Mouse (Mus musculus) left cerebral cortex, postnatal 25 days (tissue): ENCODE measurements around the gene Endog. TPM values are rescaled to one million over a fixed set of nuclear protein-coding genes. Genes with fewer than 3 reads are reported as not detected.
"Not testable (repeated sequence)": the region's sequence is repeated elsewhere in the genome, so short reads cannot be mapped to it uniquely, and the experiment has no call there.

Experiments
- DNase-seq, 2 experiments: peaks; one replicate each; pipeline ENCODE4 v3.0.0; 2022; ENCODE audit warnings: low spot score in 2 of 2, mixed read lengths in 1 of 2
- intact Hi-C: fragments of 180-260 bp; cut with DNase I; formaldehyde crosslinking; loops from one replicate; pipeline ENCODE4 v1.15.1; 2025
- total RNA-seq, 2 experiments: library from RNA; stranded (reverse); gene quantifications; 2 replicates each; pipeline ENCODE4 v1.2.3; 2021

Gene Endog
- total RNA-seq: 10 to 100 TPM; 20.4 to 21.8 TPM

- intact Hi-C loops: loop anchor here (2.0 kb wide), 1 partner anchor 65 kb away; the partner anchor contains the start of gene Lrrc8a
- peak; percentile 91 to 94 for DNase-seq
Measured at GRCm38 (mm10) chr2:30171371-30171996, at the start of gene Endog. TSS of gene Endog (plus strand) at chr2:30171493.

DNA sequence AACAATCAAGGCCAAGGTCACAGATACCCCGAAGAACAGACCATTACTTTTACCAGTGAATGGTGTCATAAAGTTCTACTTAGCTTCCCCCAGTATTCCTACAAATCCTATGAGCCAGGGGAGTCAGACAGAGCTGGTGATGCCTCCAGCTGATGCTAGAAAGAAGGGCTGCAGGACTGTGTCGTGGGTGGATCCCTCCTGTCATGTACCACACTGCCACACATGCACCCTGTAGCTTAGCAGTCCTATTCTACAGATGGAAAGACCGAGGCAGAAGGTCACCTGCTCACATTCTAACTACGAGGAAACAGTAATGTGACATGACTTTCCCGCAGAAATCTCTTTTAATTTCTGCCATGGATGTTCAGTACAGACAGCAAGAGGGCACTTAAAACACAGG lies 48.5 kb upstream of the Endog start:
- intact Hi-C loops: loop anchor here (5.0 kb wide), 1 partner anchor 55 kb away; no protein-coding TSS in a partner anchor
- DNase-seq: no peak

GRCm38 (mm10) chr2:30123729-30124471 lies 47.4 kb upstream of the Endog start:
- intact Hi-C loops: loop anchor here (5.0 kb wide), 1 partner anchor 57 kb away; no protein-coding TSS in a partner anchor
- peak; percentile 32 to 38 for DNase-seq

- intact Hi-C loops: loop anchor here (5.0 kb wide), 1 partner anchor 57 kb away; no protein-coding TSS in a partner anchor
Measured at GRCm38 (mm10) chr2:30124472-30125274, 46.6 kb upstream of the Endog start, which contains the start of gene Zer1. TSS of gene Zer1 (minus strand) at chr2:30124585.

GRCm38 (mm10) chr2:30128789-30129188 lies 42.5 kb upstream of the Endog start:
- intact Hi-C loops: no loop called here
- DNase-seq: peak; percentile 30 to 69

More at GRCm38 (mm10) chr2:30124472-30125274, 46.6 kb upstream of the Endog start, which contains the start of gene Zer1:
- DNase-seq: peak; percentile 96 to 97

DNA sequence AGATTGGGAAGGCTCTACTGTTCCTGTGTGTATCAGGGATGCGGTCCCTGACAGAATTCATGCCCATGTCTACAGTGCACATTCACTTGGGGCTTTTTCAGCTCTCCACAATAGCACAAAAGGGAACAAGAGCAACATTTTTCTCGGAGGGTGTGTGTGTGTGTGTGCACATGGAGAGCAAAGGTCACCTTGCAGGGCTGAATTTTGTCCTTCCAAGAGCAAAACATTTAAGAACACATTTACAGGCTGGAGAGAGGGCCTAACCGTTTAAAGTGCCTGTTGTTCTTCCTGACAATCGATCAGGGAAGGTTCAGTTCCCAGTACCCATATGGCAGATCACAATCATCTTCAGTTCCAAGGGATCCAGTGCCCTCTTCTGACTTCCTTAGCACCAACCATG lies 41.1 kb upstream of the Endog start:
- intact Hi-C loops: no loop called here
- DNase-seq: no peak

GRCm38 (mm10) chr2:30131240-30131639 lies 40.1 kb upstream of the Endog start:
- intact Hi-C loops, DNase-seq: not testable (repeated sequence)

DNA sequence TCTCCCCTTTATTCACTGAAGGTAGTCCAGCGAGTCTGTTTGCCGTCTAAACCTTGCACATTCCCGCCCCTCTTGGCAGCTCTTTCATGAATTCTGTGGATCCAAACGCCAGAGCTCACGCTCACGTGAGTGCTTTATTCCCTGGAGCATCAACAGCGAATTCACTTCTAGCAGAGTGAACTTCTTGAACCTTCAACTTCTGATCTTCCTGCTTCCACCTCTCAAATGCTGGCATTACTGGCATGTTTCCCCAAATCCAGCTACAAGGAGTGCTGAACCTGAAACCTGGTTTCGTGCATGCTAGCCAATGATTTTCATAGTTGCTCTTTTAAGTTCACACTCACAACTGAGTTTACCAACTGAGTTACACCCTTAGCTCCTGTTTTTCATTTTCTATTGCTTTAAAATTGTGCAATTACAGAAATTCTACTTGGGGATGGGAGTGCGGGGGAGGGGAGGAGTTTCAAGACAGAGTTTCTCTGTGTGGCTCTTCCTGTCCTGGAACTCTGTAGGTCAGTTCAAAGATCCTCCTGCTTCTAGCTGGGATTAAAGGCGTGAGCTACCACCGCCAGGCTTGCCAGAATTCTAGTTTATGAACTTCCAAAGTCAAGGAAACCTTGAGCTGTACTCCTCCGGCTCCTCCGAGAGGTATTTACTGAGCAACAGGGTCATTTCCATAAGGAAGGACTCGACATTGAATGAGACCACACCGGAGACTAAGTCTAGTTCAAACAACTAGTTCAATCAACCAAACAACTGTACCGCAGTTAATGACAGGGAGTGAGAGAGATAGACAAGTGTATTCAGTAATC lies 38.3 kb upstream of the Endog start:
- DNase-seq: no peak
- intact Hi-C loops: no loop called here

DNA sequence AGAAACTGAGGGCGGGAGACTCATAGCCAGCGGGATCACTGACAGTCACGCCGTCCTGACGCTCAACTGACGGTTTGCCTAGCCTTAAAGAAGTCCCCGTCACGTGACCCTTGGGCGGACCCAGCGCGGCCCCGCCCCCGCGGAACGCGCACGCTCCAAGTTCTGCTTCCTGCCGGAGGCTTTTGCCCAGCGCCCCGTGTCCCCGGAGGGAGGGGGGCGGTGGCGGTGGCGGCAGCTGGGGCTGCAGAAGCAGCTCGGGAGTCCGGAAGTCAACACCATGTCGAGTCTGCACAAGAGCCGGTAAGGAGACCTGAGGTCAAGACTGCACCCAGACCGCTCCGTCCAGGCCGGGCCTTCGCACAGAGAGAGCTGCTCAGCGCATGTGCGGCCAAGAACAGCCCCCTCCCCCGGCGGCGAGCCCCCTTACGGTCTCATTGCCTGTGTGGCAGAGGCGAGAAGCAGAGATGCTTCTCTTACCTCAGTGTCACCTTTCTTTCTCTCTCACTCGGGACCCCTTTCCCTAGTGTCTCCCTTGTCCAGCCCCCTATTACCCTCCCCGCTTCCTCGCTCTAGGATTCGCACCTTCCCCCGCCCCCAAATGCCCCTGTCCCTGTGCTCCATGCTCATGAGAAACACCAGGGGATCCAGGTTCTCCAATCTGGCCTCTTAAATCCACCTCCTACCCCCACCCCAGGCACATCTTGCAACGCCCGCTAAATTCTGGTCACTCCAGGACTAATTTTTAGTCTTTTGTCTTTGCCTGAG lies 37.5 kb upstream of the Endog start, which contains the start of gene Tbc1d13:
Tbc1d13 (plus strand) TSS at position 134 of the 765 bp plus-strand sequence.
- DNase-seq: peak; percentile 98
- intact Hi-C loops: no loop called here

- no peak for DNase-seq
- intact Hi-C loops: no loop called here
Measured at GRCm38 (mm10) chr2:30134378-30134711, 36.9 kb upstream of the Endog start.

DNA sequence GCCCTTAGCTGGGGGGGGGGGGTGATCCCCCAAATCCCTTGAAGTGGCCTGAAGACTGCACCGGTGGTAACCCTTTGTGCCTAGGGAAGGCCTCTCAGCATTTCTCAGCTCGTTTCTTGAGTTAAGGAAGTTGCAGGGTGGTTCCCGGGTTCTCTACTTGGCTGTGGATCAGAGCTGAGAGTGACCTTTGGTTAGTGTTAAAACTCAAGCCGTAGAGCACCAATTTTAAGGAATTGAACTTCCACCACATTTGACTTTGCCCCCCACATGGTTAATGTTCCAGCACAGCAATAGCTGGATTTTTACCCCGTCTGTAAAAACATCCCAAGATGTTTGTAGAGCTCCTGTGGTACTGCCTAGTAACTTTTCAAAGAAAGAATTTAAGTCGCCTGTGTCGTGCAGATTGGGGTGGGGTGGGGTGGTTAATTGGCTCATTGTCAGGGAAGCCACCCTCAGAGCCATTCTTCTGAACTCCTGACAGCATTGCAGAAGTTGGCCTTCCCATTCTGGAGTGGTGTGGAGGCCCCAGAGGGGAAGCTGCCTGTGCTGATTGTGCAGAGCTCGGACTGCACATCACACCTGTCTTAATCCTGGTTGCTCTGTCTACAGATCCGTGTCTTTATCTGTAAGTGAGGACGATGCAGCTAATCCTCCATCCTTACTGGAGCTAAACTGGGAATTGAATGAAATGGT lies 36.2 kb upstream of the Endog start:
- no peak for DNase-seq
- intact Hi-C loops: no loop called here

- intact Hi-C loops: no loop called here
- no peak for DNase-seq
Measured at GRCm38 (mm10) chr2:30136458-30136857, 34.8 kb upstream of the Endog start.

GRCm38 (mm10) chr2:30140021-30140420 lies 31.3 kb upstream of the Endog start:
- intact Hi-C loops, DNase-seq: not testable (repeated sequence)

DNA sequence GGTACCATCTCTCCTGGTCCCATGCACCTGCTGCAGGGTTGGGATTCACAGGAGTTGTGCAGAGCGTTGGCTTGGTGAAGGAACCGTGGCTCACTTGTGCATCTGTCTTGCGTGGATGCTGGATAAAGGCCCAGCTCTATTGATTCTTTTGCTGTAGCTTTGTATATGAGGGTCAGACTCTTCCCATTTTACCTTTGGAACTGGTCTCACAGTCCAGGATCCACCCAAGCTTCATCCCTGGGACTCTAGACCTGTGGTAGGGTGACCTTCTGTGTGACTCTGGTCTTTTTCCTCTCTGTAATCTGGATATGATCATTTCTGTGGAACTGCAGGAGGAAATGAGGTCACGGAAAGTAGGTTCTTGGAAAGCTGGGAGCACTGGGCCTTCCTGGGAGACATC lies 26.9 kb upstream of the Endog start:
- DNase-seq: no peak
- intact Hi-C loops: no loop called here

DNA sequence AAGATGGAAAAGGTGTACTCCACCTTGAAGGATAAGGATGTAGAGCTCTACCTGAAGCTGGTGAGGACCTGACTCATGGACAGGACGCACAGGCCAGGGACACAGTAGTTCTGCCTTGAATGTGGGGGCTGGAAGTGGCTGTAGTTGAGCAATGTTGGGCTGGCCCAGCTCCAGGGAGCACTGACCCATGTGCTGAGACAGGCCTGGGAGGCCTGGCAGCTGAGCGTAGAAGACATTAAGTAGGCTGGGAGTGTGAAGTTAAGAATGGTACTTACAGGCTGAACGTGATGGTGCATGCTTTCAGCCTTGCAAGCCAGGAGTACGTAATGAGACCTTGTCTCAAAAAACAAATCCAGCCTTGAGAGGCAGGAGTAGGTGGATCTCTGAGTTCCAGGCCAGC lies 23.8 kb upstream of the Endog start:
- intact Hi-C loops: no loop called here
- no peak for DNase-seq

DNA sequence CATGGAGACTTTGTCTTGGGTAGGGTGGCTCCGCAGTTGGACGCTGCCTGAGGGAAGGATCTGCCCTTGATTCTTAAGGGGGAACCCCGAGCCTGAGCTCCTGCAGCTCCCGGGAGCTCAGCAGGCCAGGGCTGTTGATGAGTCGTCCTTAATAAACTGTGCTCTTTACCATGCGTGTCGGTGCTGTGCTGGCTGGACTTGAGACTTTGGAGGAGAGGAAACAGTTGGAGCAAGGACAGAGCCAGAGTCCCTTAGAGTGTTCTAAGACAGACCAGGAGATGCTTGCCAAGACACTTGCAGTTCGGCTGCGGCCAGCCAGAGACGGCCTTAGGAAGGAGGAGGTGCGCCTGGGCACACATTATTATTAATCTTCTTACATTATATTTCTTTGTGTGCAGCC lies 19.5 kb upstream of the Endog start:
- DNase-seq: no peak
- intact Hi-C loops: loop anchor here (5.0 kb wide), 1 partner anchor 115 kb away; no protein-coding TSS in a partner anchor

GRCm38 (mm10) chr2:30152616-30153015 lies 18.7 kb upstream of the Endog start:
- no peak for DNase-seq
- intact Hi-C loops: loop anchor here (5.0 kb wide), 1 partner anchor 115 kb away; no protein-coding TSS in a partner anchor

DNA sequence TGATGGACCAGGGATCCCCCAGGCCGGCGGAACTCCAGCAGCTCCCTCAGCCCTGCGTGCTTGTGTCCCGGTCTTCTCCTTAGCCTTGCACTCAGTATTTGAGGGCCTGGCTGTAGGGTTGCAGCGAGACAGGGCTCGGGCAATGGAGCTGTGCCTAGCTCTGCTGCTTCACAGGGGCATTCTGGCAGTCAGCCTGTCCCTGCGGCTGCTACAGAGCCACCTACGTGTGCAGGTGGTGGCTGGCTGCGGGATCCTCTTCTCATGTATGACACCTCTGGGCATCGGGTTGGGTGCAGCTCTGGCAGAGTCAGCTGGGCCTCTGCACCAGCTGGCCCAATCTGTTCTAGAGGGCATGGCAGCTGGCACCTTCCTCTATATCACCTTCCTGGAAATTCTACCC lies 11.4 kb upstream of the Endog start:
- not testable (repeated sequence) for DNase-seq
- intact Hi-C loops: loop anchor here (2.0 kb wide), 1 partner anchor 117 kb away; no protein-coding TSS in a partner anchor
